Mouse (Mus musculus) ES-Bruce4 (cell line): ENCODE measurements at regions not wholly inside any gene's neighbourhood (a gene's known extent, or its start where the extent isn't known, plus 50 kb on each side); places are given as distances from the start of the nearest gene placed in this dataset.

Source experiments
- H3K27ac ChIP-seq: 2 replicates; pipeline ENCODE4 v1.5.1; 2012; ENCODE audit warnings: low read length, inconsistent platforms; ENCODE audit not compliant: insufficient read depth
- H3K27me3 ChIP-seq: 2 replicates; pipeline ENCODE4 v1.6.1; 2012; ENCODE audit warnings: mild to moderate bottlenecking, low read length, inconsistent platforms; ENCODE audit not compliant: control insufficient read depth, poor library complexity, insufficient read depth, severe bottlenecking
- H3K36me3 ChIP-seq: 2 replicates; pipeline ENCODE4 v1.6.1; 2012; ENCODE audit warnings: inconsistent platforms, mild to moderate bottlenecking, low read length, moderate library complexity; ENCODE audit not compliant: control insufficient read depth, poor library complexity, insufficient read depth, severe bottlenecking
- H3K4me1 ChIP-seq: one replicate; pipeline ENCODE4 v1.8.1; 2011; ENCODE audit warnings: low read length; ENCODE audit not compliant: control insufficient read depth, insufficient read depth
- H3K4me3 ChIP-seq: 2 replicates; pipeline ENCODE4 v1.5.1; 2011; ENCODE audit warnings: low read depth, mild to moderate bottlenecking, low read length
- H3K9ac ChIP-seq: 2 replicates; pipeline ENCODE4 v1.6.1; 2012; ENCODE audit warnings: low read depth, mild to moderate bottlenecking, inconsistent platforms; ENCODE audit not compliant: poor library complexity, severe bottlenecking
- H3K9me3 ChIP-seq: replicated peaks from 2 replicates; pipeline ENCODE4 v1.6.1; 2012; ENCODE audit warnings: mild to moderate bottlenecking, low read length, inconsistent platforms; ENCODE audit not compliant: control insufficient read depth, poor library complexity, insufficient read depth, severe bottlenecking
- CTCF ChIP-seq: IDR thresholded peaks from one replicate; pipeline ENCODE4 v1.8.1; 2011; ENCODE audit warnings: low read depth, low read length
- EP300 ChIP-seq: IDR thresholded peaks from 2 replicates; pipeline ENCODE4 v1.6.1; 2011; ENCODE audit warnings: low read depth, low read length; ENCODE audit not compliant: insufficient read depth
- POLR2A ChIP-seq: IDR thresholded peaks from one replicate; pipeline ENCODE4 v1.8.1; 2011; ENCODE audit warnings: low read length; ENCODE audit not compliant: insufficient read depth

GRCm38 (mm10) chr6:99979614-99980013, 253.4 kb upstream of the Prok2 start:
- Histone ChIP-seq H3K9me3 (no peaks in the 10 kb centered on the region), H3K4me3 (no peak overlapping the region), H3K36me3 (no peaks in the 10 kb centered on the region), H3K27me3 (no peaks in the 10 kb centered on the region), H3K4me1 (peaks cover 9% of the 10 kb centered on the region), H3K27ac (no peak overlapping the region), H3K9ac (no peak overlapping the region)
- no peak for TF ChIP-seq CTCF
- TF ChIP-seq POLR2A, result no peak
- no peak for TF ChIP-seq EP300

GRCm38 (mm10) chr6:99978164-99978746, 252.1 kb upstream of the Prok2 start:
- TF ChIP-seq POLR2A (no peak), CTCF (no peak), EP300 (0 out of 2 replicates have a peak, but pooled peaks have one; percentile 15)
- no peak overlapping the region for H3K27ac ChIP-seq

DNA sequence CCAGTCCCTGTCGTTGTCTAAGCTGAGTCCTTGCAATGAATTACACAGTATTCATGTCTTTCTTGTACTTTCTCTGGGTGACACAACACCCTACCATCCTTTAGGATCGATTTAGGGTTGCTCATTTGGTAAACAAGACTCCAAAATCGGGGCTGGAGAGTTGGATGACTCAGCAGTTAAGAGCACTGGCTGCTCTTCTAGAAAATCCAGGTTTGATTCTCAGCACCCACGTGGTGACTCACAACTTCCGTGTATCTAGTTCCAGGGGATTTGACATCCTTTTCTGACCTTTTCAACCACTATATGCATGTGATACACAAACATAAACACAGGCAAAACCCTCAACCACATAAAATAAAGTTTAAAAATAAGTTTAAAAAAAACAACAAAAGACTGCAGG, 250.0 kb upstream of the Prok2 start:
- no peaks in the 10 kb centered on the region for H3K36me3 ChIP-seq
- no peak overlapping the region for H3K4me3 ChIP-seq
- no peak for TF ChIP-seq EP300
- TF ChIP-seq CTCF, result no peak
- TF ChIP-seq POLR2A, result no peak
- no peaks in the 10 kb centered on the region for H3K27me3 ChIP-seq
- H3K9me3 ChIP-seq, result no peaks in the 10 kb centered on the region
- no peak overlapping the region for H3K9ac ChIP-seq
- no peak overlapping the region for H3K27ac ChIP-seq
- peaks cover 9% of the 10 kb centered on the region for H3K4me1 ChIP-seq

More at GRCm38 (mm10) chr6:99978164-99978746, 252.1 kb upstream of the Prok2 start:
- H3K9ac ChIP-seq, result no peak overlapping the region
- peaks cover 9% of the 10 kb centered on the region for H3K4me1 ChIP-seq
- no peak overlapping the region for H3K4me3 ChIP-seq
- no peaks in the 10 kb centered on the region for H3K9me3 ChIP-seq
- no peaks in the 10 kb centered on the region for H3K27me3 ChIP-seq
- no peaks in the 10 kb centered on the region for H3K36me3 ChIP-seq

GRCm38 (mm10) chr6:99975486-99975885, 249.3 kb upstream of the Prok2 start:
- no peak overlapping the region for H3K4me3 ChIP-seq
- no peaks in the 10 kb centered on the region for H3K36me3 ChIP-seq
- TF ChIP-seq CTCF (no peak), EP300 (no peak), POLR2A (no peak)
- no peak overlapping the region for H3K27ac ChIP-seq
- H3K4me1 ChIP-seq, result peaks cover 9% of the 10 kb centered on the region
- no peak overlapping the region for H3K9ac ChIP-seq
- H3K27me3 ChIP-seq, result no peaks in the 10 kb centered on the region
- no peaks in the 10 kb centered on the region for H3K9me3 ChIP-seq

DNA sequence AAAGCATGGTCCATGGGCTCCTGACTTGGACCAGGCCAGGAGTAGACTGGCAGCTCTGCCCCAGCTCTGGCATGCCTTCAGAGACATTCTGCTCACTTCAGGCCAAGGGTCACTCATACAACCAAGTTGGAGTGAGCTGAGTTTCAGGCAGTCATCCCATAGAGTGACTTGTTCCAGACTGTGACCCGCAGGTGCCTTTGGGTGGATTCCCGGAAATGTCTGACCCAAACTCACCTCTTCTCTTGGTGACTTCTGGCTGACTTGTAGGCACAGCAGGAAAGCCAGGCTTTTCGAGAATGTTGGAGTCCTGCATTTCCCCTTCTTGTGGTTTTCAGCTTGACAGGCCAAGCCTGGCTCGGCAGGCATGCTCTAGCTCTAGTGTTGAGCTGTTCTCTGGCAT, 248.3 kb upstream of the Prok2 start:
- Histone ChIP-seq H3K9me3 (no peaks in the 10 kb centered on the region), H3K4me3 (no peak overlapping the region), H3K36me3 (no peaks in the 10 kb centered on the region), H3K4me1 (peaks cover 9% of the 10 kb centered on the region), H3K27ac (no peak overlapping the region), H3K9ac (no peak overlapping the region), H3K27me3 (no peaks in the 10 kb centered on the region)
- TF ChIP-seq EP300 (no peak), POLR2A (no peak), CTCF (no peak)

DNA sequence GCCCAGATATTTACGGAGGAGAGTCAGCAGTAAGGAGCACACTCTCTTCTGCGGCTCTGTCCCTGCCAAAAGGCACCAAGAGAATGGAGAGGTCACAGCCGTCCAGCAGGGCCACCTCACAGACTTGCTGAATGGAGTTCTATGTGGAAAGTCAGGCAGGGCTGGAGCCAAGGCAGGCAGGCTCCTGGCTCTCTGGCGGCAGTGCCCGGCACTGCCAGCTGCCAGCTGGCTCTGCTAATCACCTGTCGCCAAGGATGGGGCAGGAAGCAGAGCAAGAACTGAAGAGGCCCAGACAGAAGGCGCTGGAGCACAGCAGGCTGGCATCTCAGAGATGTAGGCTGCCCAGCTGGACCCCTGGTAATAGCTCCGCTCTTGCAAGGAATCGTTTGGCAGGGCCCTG, 245.2 kb upstream of the Prok2 start:
- Histone ChIP-seq H3K9ac (no peak overlapping the region), H3K27ac (no peak overlapping the region), H3K9me3 (no peaks in the 10 kb centered on the region), H3K27me3 (no peaks in the 10 kb centered on the region), H3K4me3 (peak overlapping the region; percentile 16; the same call in 1 of the 2 replicates), H3K36me3 (no peaks in the 10 kb centered on the region), H3K4me1 (no peaks in the 10 kb centered on the region)
- TF ChIP-seq POLR2A, result no peak
